Mouse (Mus musculus) hindbrain, embryonic 16.5 days (tissue): Measurements from ENCODE around the gene Zfp184. TPM values are rescaled to one million over a fixed set of nuclear protein-coding genes. Genes with fewer than 3 reads are reported as not detected.
A peak's percentile ranks its signal among the peaks of the same experiment; 100 is the strongest.

Source experiments
- microRNA counts: library from miRNA; unstranded; fragments of <30 nt; microRNA quantifications from one replicate; lab custom pipeline; 2016
- microRNA-seq: library from miRNA; unstranded; fragments of <30 nt; microRNA quantifications from one replicate; pipeline ENCODE4, GENCODE M21; 2017
- polyA plus RNA-seq: library from polyadenylated mRNA; unstranded; fragments of >200 nt; fragmentation: Nextera tagmentation; extraction: Ambion mirVana; gene quantifications from 2 replicates; pipeline ENCODE4 v1.2.1, GENCODE M21; 2015

Gene Zfp184
- polyA plus RNA-seq, 1 experiment from 2014 or later: 10.6 TPM

MicroRNAs within 50 kb of the gene (microRNA counts, 519-probe panel; counts per million panel counts)
- 3,459 counts per million, percentile 90 among the panel's probes with 10 or more counts for microRNA mmu-miR-1983 (lab: Ali Mortazavi, UCI)

Small RNA genes lying within 50 kb of the gene (microRNA-seq; reads per million reads assigned to microRNA genes)
- gene Gm44456: 0.62 reads per million
- gene Mir1983: 3,102 reads per million, percentile 86 among the genes with 10 or more reads in this experiment

Other genes with a start within 250 kb of the Zfp184 start
- gene Olfr1359, start 247.0 kb upstream of the Zfp184 start, polyA plus RNA-seq: not detected in 2 replicates
- gene Hist1h2bl, start 229.0 kb upstream of the Zfp184 start, polyA plus RNA-seq: not detected in 2 replicates
- 5.1 and 6.5 TPM in 2 replicates for gene Hist1h2ai, start 228.7 kb upstream of the Zfp184 start, polyA plus RNA-seq
- 0.98 TPM in 1 of 2 replicates, not detected in the other for gene Hist1h3h, start 227.4 kb upstream of the Zfp184 start, polyA plus RNA-seq
- gene Hist1h2bm, start 223.1 kb upstream of the Zfp184 start, polyA plus RNA-seq: 0.50 and 1.2 TPM in 2 replicates
- 0.35 and 0.55 TPM in 2 replicates for gene Hist1h4j, start 210.0 kb upstream of the Zfp184 start, polyA plus RNA-seq
- not detected in 2 replicates for gene Hist1h4k, start 194.6 kb upstream of the Zfp184 start, polyA plus RNA-seq
- gene Hist1h2ak, start 191.3 kb upstream of the Zfp184 start, polyA plus RNA-seq: 3.3 and 4.8 TPM in 2 replicates
- gene Hist1h2bn, start 191.0 kb upstream of the Zfp184 start, polyA plus RNA-seq: not detected in 2 replicates
- 2.7 and 3.1 TPM in 2 replicates for gene Hist1h1b, start 164.5 kb upstream of the Zfp184 start, polyA plus RNA-seq
- 19.4 and 19.7 TPM in 2 replicates for gene Hist1h3i, start 161.7 kb upstream of the Zfp184 start, polyA plus RNA-seq
- 1.2 TPM in 1 of 2 replicates, not detected in the other for gene Hist1h2an, start 157.9 kb upstream of the Zfp184 start, polyA plus RNA-seq
- not detected in 2 replicates for gene Hist1h2bp, start 157.6 kb upstream of the Zfp184 start, polyA plus RNA-seq
- gene Hist1h2bq, start 134.9 kb upstream of the Zfp184 start, polyA plus RNA-seq: 4.0 and 4.4 TPM in 2 replicates
- gene Hist1h2ao, start 134.6 kb upstream of the Zfp184 start, polyA plus RNA-seq: not detected in 2 replicates
- not detected in 2 replicates for gene Hist1h4m, start 133.3 kb upstream of the Zfp184 start, polyA plus RNA-seq
- 2.9 and 4.2 TPM in 2 replicates for gene Hist1h4n, start 112.9 kb upstream of the Zfp184 start, polyA plus RNA-seq
- 530 and 568 TPM in 2 replicates for gene Hist1h2ap, start 111.6 kb upstream of the Zfp184 start, polyA plus RNA-seq
- gene Hist1h2br, start 111.4 kb upstream of the Zfp184 start, polyA plus RNA-seq: 3.8 and 4.2 TPM in 2 replicates
- gene Pom121l2, start 36.1 kb downstream of the Zfp184 start, polyA plus RNA-seq: not detected in 2 replicates
- gene Prss16, start 64.6 kb downstream of the Zfp184 start, polyA plus RNA-seq: not detected in 2 replicates
- not detected in 2 replicates for gene Hist1h2ah, start 90.5 kb downstream of the Zfp184 start, polyA plus RNA-seq
- gene Hist1h2bk, start 90.8 kb downstream of the Zfp184 start, polyA plus RNA-seq: 0.70 and 0.87 TPM in 2 replicates
- 6.5 and 6.7 TPM in 2 replicates for gene Hist1h4i, start 96.3 kb downstream of the Zfp184 start, polyA plus RNA-seq
- 3.0 and 5.8 TPM in 2 replicates for gene Hist1h2ag, start 97.8 kb downstream of the Zfp184 start, polyA plus RNA-seq
- gene Hist1h2bj, start 98.1 kb downstream of the Zfp184 start, polyA plus RNA-seq: 2.2 and 2.5 TPM in 2 replicates
- gene Vmn1r188, start 139.3 kb downstream of the Zfp184 start, polyA plus RNA-seq: not detected in 2 replicates
- not detected in 2 replicates for gene Vmn1r189, start 160.7 kb downstream of the Zfp184 start, polyA plus RNA-seq
- gene Vmn1r191, start 238.9 kb downstream of the Zfp184 start, polyA plus RNA-seq: not detected in 2 replicates
- not detected in 2 replicates for gene Vmn1r192, start 246.0 kb downstream of the Zfp184 start, polyA plus RNA-seq